Mouse (Mus musculus) macrophage (primary cell): ENCODE measurements around the gene Olfr136. TPM values are rescaled to one million over a fixed set of nuclear protein-coding genes. Genes with fewer than 3 reads are reported as not detected.

Experiments used
- H3K27ac ChIP-seq: fragments of 350-480 bp; formaldehyde crosslinking; 2 replicates; pipeline ENCODE4 v1.9.0; 2021
- H3K36me3 ChIP-seq: fragments of 350-480 bp; formaldehyde crosslinking; 2 replicates; pipeline ENCODE4 v1.9.0; 2021; ENCODE audit errors: inconsistent target
- H3K4me3 ChIP-seq: fragments of 350-480 bp; formaldehyde crosslinking; 2 replicates; pipeline ENCODE4 v1.9.0; 2021; ENCODE audit errors: inconsistent target
- H3K79me2 ChIP-seq: fragments of 350-480 bp; formaldehyde crosslinking; 2 replicates; pipeline ENCODE4 v1.9.0; 2021; ENCODE audit errors: inconsistent target
- polyA plus RNA-seq: library from polyadenylated mRNA; stranded (reverse); fragments of 250-400 nt; gene quantifications from 3 replicates; pipeline ENCODE4 v1.2.4, GENCODE M21; 2018; ENCODE audit warnings: inconsistent platforms
- total RNA-seq, 78 experiments: library from RNA; depleted of rRNA; stranded (reverse); fragments of 250-400 nt; gene quantifications; 1 replicate in 9 of 78; 2 replicates in 24 of 78; 3 replicates in 43 of 78; 4 replicates in 2 of 78; pipeline ENCODE4 v1.2.4; 2018; ENCODE audit warnings: inconsistent platforms in 56 of 78

Olfr136 gene
- not detected for total RNA-seq (2018; cell fraction: chromatin; rRNA removed)
- not detected for total RNA-seq (2018; cell fraction: cytosol; rRNA removed)
- total RNA-seq (2018; cell fraction: nucleus; rRNA removed): not detected
- polyA plus RNA-seq: not detected in 3 replicates

DNA sequence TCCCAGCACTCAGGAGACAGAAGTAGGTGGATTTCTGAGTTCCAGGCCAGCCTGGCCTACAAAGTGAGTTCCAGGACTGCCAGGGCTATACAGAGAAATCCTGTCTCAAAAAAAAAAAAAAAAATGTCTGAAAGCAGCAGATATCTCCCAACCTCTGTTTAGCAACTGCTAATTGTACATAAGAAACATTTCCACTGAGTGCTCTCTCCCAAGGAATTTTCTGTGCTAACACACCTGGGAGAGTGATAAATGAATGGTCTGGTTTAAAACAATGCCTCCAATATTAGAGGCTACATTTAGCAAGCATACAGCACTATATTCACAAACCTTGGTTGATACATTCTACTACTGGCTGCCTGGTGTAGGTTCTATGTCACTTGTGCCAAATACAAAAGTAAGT lies at the start of gene Olfr136:
Olfr136 (plus strand) TSS at position 301 of the 400 bp plus-strand sequence.
- Histone ChIP-seq H3K79me2 (no peaks in the 10 kb centered on the region), H3K4me3 (no peak within 1 kb of the TSS), H3K36me3 (no peaks in the 10 kb centered on the region), H3K27ac (no peak within 1 kb of the TSS)

- Histone ChIP-seq H3K27ac (no peak within 1 kb of the TSS), H3K36me3 (no peaks in the 10 kb centered on the region), H3K4me3 (no peak within 1 kb of the TSS), H3K79me2 (no peaks in the 10 kb centered on the region)
Observed at GRCm38 (mm10) chr17:38307470-38307869, 22.2 kb upstream of the Olfr136 start, which contains the start of gene Olfr137. Olfr137 (minus strand) TSS chr17:38307570.

Other genes with a start within 250 kb of the Olfr136 start
- gene Olfr131, start 241.1 kb upstream of the Olfr136 start, polyA plus RNA-seq: not detected in 3 replicates
- not detected in 3 replicates for gene Olfr132, start 195.3 kb upstream of the Olfr136 start, polyA plus RNA-seq
- gene Olfr133, start 184.6 kb upstream of the Olfr136 start, polyA plus RNA-seq: not detected in 3 replicates
- not detected in 3 replicates for gene Olfr134, start 158.4 kb upstream of the Olfr136 start, polyA plus RNA-seq
- gene Olfr135, start 125.5 kb upstream of the Olfr136 start, polyA plus RNA-seq: not detected in 3 replicates
- gene Olfr138, start 68.8 kb upstream of the Olfr136 start, polyA plus RNA-seq: not detected in 3 replicates
- gene Olfr137, start 22.3 kb upstream of the Olfr136 start, polyA plus RNA-seq: not detected in 3 replicates
- not detected in 3 replicates for gene Esp36, start 90.4 kb downstream of the Olfr136 start, polyA plus RNA-seq
- gene Esp34, start 224.4 kb downstream of the Olfr136 start, polyA plus RNA-seq: not detected in 3 replicates